ENCODE assay signal across 18 mouse cellular contexts in genomic region chr3:17772886-17773285, GRCm38 (mm10).
"Had no signal": no experiment of that assay in that cellular context is flagged by ENCODE, and none has a peak within 500 bp of the region (broad histone marks: within the 10 kb centered on the region; RNA-seq: fewer than 3 reads in every experiment).

No protein-coding gene starts in this region.

- H3K4me3 ChIP-seq: liver, embryonic 12.5 days; midbrain, embryonic 12.5 days; myocyte; neural tube, embryonic 13.5 days; neural tube, embryonic 15.5 days had no signal

- H3K9ac ChIP-seq: liver, embryonic 12.5 days; liver, embryonic 14.5 days; lung, embryonic 14.5 days; midbrain, embryonic 12.5 days; neural tube, embryonic 13.5 days; neural tube, embryonic 15.5 days had no signal

- ATAC-seq: liver, embryonic 12.5 days had no signal

- H3K4me1 ChIP-seq: liver, embryonic 12.5 days; midbrain, embryonic 12.5 days; neural tube, embryonic 13.5 days; neural tube, embryonic 15.5 days had no signal

- H3K27ac ChIP-seq: liver, embryonic 12.5 days; liver, embryonic 14.5 days; midbrain, embryonic 12.5 days; neural tube, embryonic 13.5 days; neural tube, embryonic 15.5 days had no signal

- H3K27me3 ChIP-seq: liver, embryonic 12.5 days; midbrain, embryonic 12.5 days; neural tube, embryonic 13.5 days; neural tube, embryonic 15.5 days had no signal

- H3K4me2 ChIP-seq: liver, embryonic 12.5 days; lung, embryonic 14.5 days; midbrain, embryonic 12.5 days; neural tube, embryonic 13.5 days; neural tube, embryonic 15.5 days had no signal

- H3K9me3 ChIP-seq: liver, embryonic 12.5 days; midbrain, embryonic 12.5 days; neural tube, embryonic 13.5 days had no signal

- DNase-seq: lung, adult 18-20 months; lung, embryonic 14.5 days; lung, postnatal 10 days; lung, postnatal 4 days; retina, postnatal 1 day; right cerebral cortex, adult 18-20 months; right cerebral cortex, postnatal 25 days; right cerebral cortex, postnatal 4 days; spleen, adult 18-20 months; thymus, adult 18-20 months; thymus, postnatal 14 days; thymus, postnatal 36 days had no signal

- H3K36me3 ChIP-seq: liver, embryonic 12.5 days; neural tube, embryonic 13.5 days; neural tube, embryonic 15.5 days had no signal
